Mouse (Mus musculus): Measurements from ENCODE around the gene Ddx3x. TPM values are rescaled to one million over a fixed set of nuclear protein-coding genes. Genes with fewer than 3 reads are reported as not detected.

Gene Ddx3x
- polyA plus RNA-seq, 1 experiment from 2014 or later = 196 TPM

- no peaks in the 10 kb centered on the region for H3K36me3 ChIP-seq (ENCODE audit: control insufficient read depth, insufficient read depth, low read length)
- WGBS = 65% methylated on average over 6 of the region's 6 CpGs
Measured at GRCm38 (mm10) chrX:13275519-13276137, 5.1 kb upstream of the Ddx3x start.

GRCm38 (mm10) chrX:13278996-13279395 is 1.8 kb upstream of the Ddx3x start:
- no peak overlapping the region for H3K27ac ChIP-seq (ENCODE audit: low read depth, low read length)

More at GRCm38 (mm10) chrX:13275519-13276137, 5.1 kb upstream of the Ddx3x start:
- no peak overlapping the region for H3K4me3 ChIP-seq (ENCODE audit: low read depth, low read length)
- DNase-seq (ENCODE audit: low spot score, missing footprints) (no peak), ATAC-seq (ENCODE audit: low FRiP score) (no peak)
- no peak overlapping the region for H3K4me2 ChIP-seq
- no peak overlapping the region for H3K27ac ChIP-seq (ENCODE audit: low read depth, low read length)
- peaks cover 5% of the 10 kb centered on the region; the same call in 1 of the 2 replicates for H3K4me1 ChIP-seq (ENCODE audit: control insufficient read depth, insufficient read depth, low read length)
- no peaks in the 10 kb centered on the region; the same call in 1 of the 2 replicates for H3K27me3 ChIP-seq (ENCODE audit: control insufficient read depth, insufficient read depth, low read length)
- no peaks in the 10 kb centered on the region for H3K9me3 ChIP-seq (ENCODE audit: control insufficient read depth, low read length)
- no peak overlapping the region for H3K9ac ChIP-seq (ENCODE audit: low read length)

GRCm38 (mm10) chrX:13280037-13280408 is 747 bp upstream of the Ddx3x start:
- WGBS = 5% methylated on average over 14 of the region's 14 CpGs
- H3K4me3 ChIP-seq (ENCODE audit: low read depth, low read length) = peak overlapping the region; percentile 88
- H3K27ac ChIP-seq (ENCODE audit: low read depth, low read length) = peak overlapping the region; percentile 98
- H3K9ac ChIP-seq (ENCODE audit: low read length) = peak overlapping the region; percentile 99
- DNase-seq (ENCODE audit: low spot score, missing footprints) (peak; percentile 97), ATAC-seq (ENCODE audit: low FRiP score) (peak; percentile 43; the same call in 1 of the 2 replicates)
- peaks cover 8% of the 10 kb centered on the region for H3K4me1 ChIP-seq (ENCODE audit: control insufficient read depth, insufficient read depth, low read length)
- H3K4me2 ChIP-seq = peak overlapping the region; percentile 66
- no peaks in the 10 kb centered on the region; the same call in 1 of the 2 replicates for H3K27me3 ChIP-seq (ENCODE audit: control insufficient read depth, insufficient read depth, low read length)
- H3K9me3 ChIP-seq (ENCODE audit: control insufficient read depth, low read length) = no peaks in the 10 kb centered on the region
- H3K36me3 ChIP-seq (ENCODE audit: control insufficient read depth, insufficient read depth, low read length) = no peaks in the 10 kb centered on the region

More at GRCm38 (mm10) chrX:13278996-13279395, 1.8 kb upstream of the Ddx3x start:
- 75% methylated on average over 17 of the region's 17 CpGs for WGBS
- Histone ChIP-seq H3K9ac (ENCODE audit: low read length) (no peak overlapping the region), H3K36me3 (ENCODE audit: control insufficient read depth, insufficient read depth, low read length) (no peaks in the 10 kb centered on the region), H3K27me3 (ENCODE audit: control insufficient read depth, insufficient read depth, low read length) (no peaks in the 10 kb centered on the region; the same call in 1 of the 2 replicates), H3K9me3 (ENCODE audit: control insufficient read depth, low read length) (no peaks in the 10 kb centered on the region), H3K4me1 (ENCODE audit: control insufficient read depth, insufficient read depth, low read length) (peaks cover 8% of the 10 kb centered on the region), H3K4me3 (ENCODE audit: low read depth, low read length) (no peak overlapping the region), H3K4me2 (no peak overlapping the region)
- ATAC-seq (ENCODE audit: low FRiP score) (no peak), DNase-seq (ENCODE audit: low spot score, missing footprints) (no peak)

- Histone ChIP-seq H3K4me2 (peak overlapping the region; percentile 71), H3K27me3 (ENCODE audit: control insufficient read depth, insufficient read depth, low read length) (no peaks in the 10 kb centered on the region), H3K9ac (ENCODE audit: low read length) (peak overlapping the region; percentile 99), H3K36me3 (ENCODE audit: control insufficient read depth, insufficient read depth, low read length) (no peaks in the 10 kb centered on the region), H3K4me3 (ENCODE audit: low read depth, low read length) (peak overlapping the region; percentile 88), H3K27ac (ENCODE audit: low read depth, low read length) (peak overlapping the region; percentile 98), H3K4me1 (ENCODE audit: control insufficient read depth, insufficient read depth, low read length) (peaks cover 8% of the 10 kb centered on the region), H3K9me3 (ENCODE audit: control insufficient read depth, low read length) (no peaks in the 10 kb centered on the region)
- peak; percentile 80 for ATAC-seq (ENCODE audit: low FRiP score)
- DNase-seq (ENCODE audit: low spot score, missing footprints) = peak; percentile 95
- WGBS = under 1% methylated on average over 37 of the region's 89 CpGs
Measured at GRCm38 (mm10) chrX:13281329-13282088, 739 bp downstream of the Ddx3x start.

GRCm38 (mm10) chrX:13282089-13282850 is 1.5 kb downstream of the Ddx3x start:
- Histone ChIP-seq H3K4me2 (peak overlapping the region; percentile 71), H3K36me3 (ENCODE audit: control insufficient read depth, insufficient read depth, low read length) (no peaks in the 10 kb centered on the region), H3K4me3 (ENCODE audit: low read depth, low read length) (peak overlapping the region; percentile 88), H3K9ac (ENCODE audit: low read length) (peak overlapping the region; percentile 99), H3K4me1 (ENCODE audit: control insufficient read depth, insufficient read depth, low read length) (peaks cover 8% of the 10 kb centered on the region), H3K27me3 (ENCODE audit: control insufficient read depth, insufficient read depth, low read length) (no peaks in the 10 kb centered on the region), H3K9me3 (ENCODE audit: control insufficient read depth, low read length) (no peaks in the 10 kb centered on the region), H3K27ac (ENCODE audit: low read depth, low read length) (peak overlapping the region; percentile 98)
- ATAC-seq (ENCODE audit: low FRiP score) (no peak), DNase-seq (ENCODE audit: low spot score, missing footprints) (peak; percentile 88)
- WGBS = 9% methylated on average over 16 of the region's 16 CpGs

- WGBS = 93% methylated on average over 4 of the region's 4 CpGs
- no peak overlapping the region for H3K9ac ChIP-seq (ENCODE audit: low read length)
- H3K4me3 ChIP-seq (ENCODE audit: low read depth, low read length) = no peak overlapping the region
- DNase-seq (ENCODE audit: low spot score, missing footprints) = no peak
- peaks cover 3% of the 10 kb centered on the region; the same call in 1 of the 2 replicates for H3K4me1 ChIP-seq (ENCODE audit: control insufficient read depth, insufficient read depth, low read length)
- peaks cover 11% of the 10 kb centered on the region; the same call in 1 of the 2 replicates for H3K36me3 ChIP-seq (ENCODE audit: control insufficient read depth, insufficient read depth, low read length)
- no peaks in the 10 kb centered on the region for H3K27me3 ChIP-seq (ENCODE audit: control insufficient read depth, insufficient read depth, low read length)
- H3K4me2 ChIP-seq = no peak overlapping the region
- no peak for ATAC-seq (ENCODE audit: low FRiP score)
- H3K9me3 ChIP-seq (ENCODE audit: control insufficient read depth, low read length) = no peaks in the 10 kb centered on the region
- no peak overlapping the region for H3K27ac ChIP-seq (ENCODE audit: low read depth, low read length)
Measured at GRCm38 (mm10) chrX:13285772-13286171, 5.0 kb downstream of the Ddx3x start.

- H3K9me3 ChIP-seq (ENCODE audit: control insufficient read depth, low read length) = no peaks in the 10 kb centered on the region
Measured at GRCm38 (mm10) chrX:13294505-13295228, 13.9 kb downstream of the Ddx3x start.

GRCm38 (mm10) chrX:13295229-13295571 is 14.4 kb downstream of the Ddx3x start:
- H3K4me2 ChIP-seq = no peak overlapping the region
- H3K36me3 ChIP-seq (ENCODE audit: control insufficient read depth, insufficient read depth, low read length) = peaks cover 8% of the 10 kb centered on the region; the same call in 1 of the 2 replicates
- peak; percentile 15 for ATAC-seq (ENCODE audit: low FRiP score)
- no peaks in the 10 kb centered on the region for H3K9me3 ChIP-seq (ENCODE audit: control insufficient read depth, low read length)
- no peak overlapping the region for H3K9ac ChIP-seq (ENCODE audit: low read length)
- no peak overlapping the region for H3K4me3 ChIP-seq (ENCODE audit: low read depth, low read length)
- H3K27me3 ChIP-seq (ENCODE audit: control insufficient read depth, insufficient read depth, low read length) = no peaks in the 10 kb centered on the region
- H3K4me1 ChIP-seq (ENCODE audit: control insufficient read depth, insufficient read depth, low read length) = no peaks in the 10 kb centered on the region
- DNase-seq (ENCODE audit: low spot score, missing footprints) = peak; percentile 88
- H3K27ac ChIP-seq (ENCODE audit: low read depth, low read length) = no peak overlapping the region

More at GRCm38 (mm10) chrX:13294505-13295228, 13.9 kb downstream of the Ddx3x start:
- Histone ChIP-seq H3K4me2 (no peak overlapping the region), H3K4me1 (ENCODE audit: control insufficient read depth, insufficient read depth, low read length) (no peaks in the 10 kb centered on the region), H3K27ac (ENCODE audit: low read depth, low read length) (no peak overlapping the region), H3K9ac (ENCODE audit: low read length) (no peak overlapping the region), H3K4me3 (ENCODE audit: low read depth, low read length) (no peak overlapping the region), H3K36me3 (ENCODE audit: control insufficient read depth, insufficient read depth, low read length) (peaks cover 10% of the 10 kb centered on the region; the same call in 1 of the 2 replicates), H3K27me3 (ENCODE audit: control insufficient read depth, insufficient read depth, low read length) (no peaks in the 10 kb centered on the region)
- ATAC-seq (ENCODE audit: low FRiP score) (peak; percentile 74), DNase-seq (ENCODE audit: low spot score, missing footprints) (peak; percentile 90)
- WGBS = 45% methylated on average over 6 of the region's 6 CpGs
